Mouse (Mus musculus) stomach, embryonic 14.5 days (tissue): ENCODE data around the gene Flrt2. TPM values are rescaled to one million over a fixed set of nuclear protein-coding genes. Genes with fewer than 3 reads are reported as not detected.

Experiments
- ATAC-seq: fragments of 200-750 bp; cut with Nextera tagmentation; 2 replicates; pipeline ENCODE4 v1.8.0; 2017; ENCODE audit warnings: low read depth, moderate TSS enrichment; ENCODE audit not compliant: insufficient number of reproducible peaks, insufficient read depth, low FRiP score
- H3K27ac ChIP-seq: fragments of 300-500 bp; sonication (generic); 2 replicates; pipeline ENCODE4 v1.5.1; 2014; ENCODE audit warnings: mild to moderate bottlenecking, low read length, moderate library complexity, mixed read lengths
- H3K27me3 ChIP-seq: fragments of 300-500 bp; sonication (generic); 2 replicates; pipeline ENCODE4 v1.6.1; 2014; ENCODE audit warnings: low read length, control low read depth, mixed read lengths; ENCODE audit not compliant: control insufficient read depth, insufficient read depth
- H3K36me3 ChIP-seq: fragments of 300-500 bp; sonication (generic); 2 replicates; pipeline ENCODE4 v1.6.1; 2014; ENCODE audit warnings: mild to moderate bottlenecking, control low read depth, low read length, moderate library complexity, mixed read lengths; ENCODE audit not compliant: control insufficient read depth, insufficient read depth
- H3K4me1 ChIP-seq: fragments of 300-500 bp; sonication (generic); 2 replicates; pipeline ENCODE4 v1.6.1; 2014; ENCODE audit warnings: low read length, control low read depth, mixed read lengths; ENCODE audit not compliant: control insufficient read depth, insufficient read depth
- H3K4me2 ChIP-seq: fragments of 300-500 bp; sonication (generic); replicated peaks from 2 replicates; pipeline ENCODE4 v1.6.1; 2014; ENCODE audit warnings: low read depth, low read length, control low read depth
- H3K4me3 ChIP-seq: fragments of 300-500 bp; sonication (generic); 2 replicates; pipeline ENCODE4 v1.5.1; 2014; ENCODE audit warnings: low read depth, low read length, control low read depth
- H3K9ac ChIP-seq: fragments of 300-500 bp; sonication (generic); replicated peaks from 2 replicates; pipeline ENCODE4 v1.6.1; 2014; ENCODE audit warnings: low read depth, mild to moderate bottlenecking, control low read depth, low read length, moderate library complexity, mixed read lengths
- H3K9me3 ChIP-seq: fragments of 300-500 bp; sonication (generic); 2 replicates; pipeline ENCODE4 v1.6.1; 2016; ENCODE audit warnings: low read depth, low read length, control low read depth; ENCODE audit not compliant: control insufficient read depth
- WGBS: fragments of 180-500 bp; shearing (Covaris S2); extraction: QIAGEN DNeasy Blood & Tissue Kit; methylation state at CpG from one replicate; pipeline ENCODE4 v1.1.7; 2014; 5-methylcytosine and 5-hydroxymethylcytosine counted together
- polyA plus RNA-seq: library from polyadenylated mRNA; unstranded; fragments of >200 nt; fragmentation: Nextera tagmentation; extraction: Ambion mirVana; gene quantifications from 2 replicates; pipeline ENCODE4 v1.2.1, GENCODE M21; 2014

Gene Flrt2
- polyA plus RNA-seq, 1 experiment from 2014 or later = 27.3 TPM

DNA sequence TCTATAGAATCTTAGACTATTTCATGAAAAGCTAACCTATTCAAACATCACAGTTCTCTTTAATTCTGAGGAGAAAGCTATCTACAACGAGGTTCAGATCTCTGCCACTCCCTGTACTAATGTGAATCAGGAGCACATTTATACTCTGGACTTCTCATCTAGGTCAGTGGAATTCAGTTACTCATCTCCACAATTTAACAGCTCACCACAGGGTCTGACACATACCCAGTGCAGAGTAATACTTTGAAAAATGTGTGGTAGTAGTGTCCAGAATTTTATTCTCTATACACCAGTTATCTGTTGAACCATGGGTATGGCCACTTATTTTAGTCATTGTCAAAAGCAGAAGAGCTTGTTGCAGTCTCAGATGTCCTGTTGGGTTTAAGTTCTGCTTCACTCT is 98.1 kb downstream of the Flrt2 start:
- ATAC-seq = no peak

DNA sequence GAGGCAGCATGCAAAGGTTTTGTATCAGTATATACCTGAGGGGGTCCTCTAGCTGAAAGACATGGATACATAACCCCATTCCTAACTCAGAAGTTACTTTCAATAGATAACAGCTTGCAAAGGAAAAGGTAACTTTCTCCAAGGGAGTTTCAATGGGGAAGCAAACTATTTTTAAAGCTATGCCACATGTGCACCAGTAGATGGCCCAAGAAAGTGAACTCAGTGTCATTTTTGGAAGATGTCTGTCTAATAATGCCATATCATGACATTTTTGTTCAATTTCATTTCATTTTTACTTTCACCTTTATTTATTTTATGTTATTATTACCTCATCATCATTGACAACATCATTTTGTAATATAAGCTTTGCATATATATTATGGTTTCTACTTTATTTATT is 124.6 kb downstream of the Flrt2 start:
- Histone ChIP-seq H3K36me3 (no peaks in the 10 kb centered on the region), H3K9ac (no peak overlapping the region), H3K9me3 (no peaks in the 10 kb centered on the region), H3K27me3 (no peaks in the 10 kb centered on the region), H3K27ac (no peak overlapping the region), H3K4me1 (no peaks in the 10 kb centered on the region), H3K4me3 (no peak overlapping the region), H3K4me2 (no peak overlapping the region)
- no peak for ATAC-seq

More for the DNA sequence above, 98.1 kb downstream of the Flrt2 start:
- H3K36me3 ChIP-seq = no peaks in the 10 kb centered on the region
- H3K9ac ChIP-seq = no peak overlapping the region
- no peaks in the 10 kb centered on the region for H3K4me1 ChIP-seq
- H3K4me3 ChIP-seq = no peak overlapping the region
- H3K9me3 ChIP-seq = no peaks in the 10 kb centered on the region
- no peak overlapping the region for H3K27ac ChIP-seq
- no peaks in the 10 kb centered on the region for H3K27me3 ChIP-seq
- H3K4me2 ChIP-seq = no peak overlapping the region
- WGBS = 57% methylated on average over 1 of the region's 1 CpGs
